Mouse (Mus musculus) left cerebral cortex, postnatal 4 days (tissue): ENCODE results near the gene Cd164. TPM values are rescaled to one million over a fixed set of nuclear protein-coding genes. Genes with fewer than 3 reads are reported as not detected.

Experiments used
- total RNA-seq, 2 experiments: library from RNA; stranded (reverse); gene quantifications; 2 replicates each; pipeline ENCODE4 v1.2.3; 2021

Gene Cd164
- total RNA-seq, 2 experiments from 2014 or later = 39.9 to 43.4 TPM

Other genes starting within 250 kb of the Cd164 start
- 10 to 100 TPM; 31.3 to 34.0 TPM for gene Fig4, start 216.2 kb upstream of the Cd164 start, total RNA-seq
- gene Ak9, start 215.4 kb upstream of the Cd164 start, total RNA-seq = under 1 TPM; 0.26 to 0.34 TPM
- 10 to 100 TPM; 19.2 to 20.5 TPM for gene Zbtb24, start 69.0 kb upstream of the Cd164 start, total RNA-seq
- gene Mical1, start 43.1 kb upstream of the Cd164 start, total RNA-seq = 10 to 100 TPM; 75.8 to 82.1 TPM
- gene Smpd2, start 29.0 kb upstream of the Cd164 start, total RNA-seq = 10 to 100 TPM; 20.1 to 21.9 TPM
- gene Ppil6, start 29.0 kb upstream of the Cd164 start, total RNA-seq = 1 to 10 TPM; 4.6 to 4.9 TPM
- under 1 TPM; 0.38 to 0.88 TPM for gene Ccdc162, start 197.2 kb downstream of the Cd164 start, total RNA-seq